Mouse (Mus musculus): Measurements from ENCODE around the gene Adck1. TPM values are rescaled to one million over a fixed set of nuclear protein-coding genes. Genes with fewer than 3 reads are reported as not detected.
"Not testable (repeated sequence)": the region's sequence is repeated elsewhere in the genome, so short reads cannot be mapped to it uniquely, and the experiment has no call there.

Gene Adck1
- total and polyA plus RNA-seq, 3 experiments, result 30.6 to 34.3 TPM; not detected in 1

GRCm38 (mm10) chr12:88369690-88370089, 9.3 kb downstream of the Adck1 start:
- not testable (repeated sequence) for H3K79me2 ChIP-seq (ENCODE audit: control insufficient read depth, insufficient read depth, low read length, poor library complexity); H3K9ac ChIP-seq (ENCODE audit: control insufficient read depth, low read depth, low read length, poor library complexity, severe bottlenecking); H3K4me3 ChIP-seq (ENCODE audit: control insufficient read depth in 1 of 2, insufficient read depth in 1 of 2, low read depth in 2 of 2, low read length in 2 of 2); H3K27me3 ChIP-seq (ENCODE audit: control insufficient read depth in 1 of 2, insufficient read depth in 2 of 2, low read length in 2 of 2); H3K9me3 ChIP-seq (replicated peaks; ENCODE audit: insufficient read depth, low read length)
- Histone ChIP-seq H3K4me1 (ENCODE audit: control insufficient read depth in 1 of 2, insufficient read depth in 2 of 2, low read length in 2 of 2) (peaks cover 9 to 27% of the 10 kb centered on the region in 2 experiments), H3K27ac (ENCODE audit: control insufficient read depth, low read depth, low read length) (peak overlapping the region; percentile 61), H3K36me3 (ENCODE audit: control insufficient read depth in 1 of 2, insufficient read depth in 2 of 2, low read length in 2 of 2) (peaks cover 0 to 21% of the 10 kb centered on the region in 2 experiments; a peak in 3 of 4 replicates)
- peak; percentile 84 for TF ChIP-seq ETS1 (IDR thresholded peaks at IDR 0.05; ENCODE audit: low read depth, low read length)
- TF ChIP-seq EP300 (IDR thresholded peaks at IDR 0.05; ENCODE audit: low read depth in 1 of 2, low read length in 2 of 2), result peak; percentile 74 to 80
- peak; percentile 88 for TF ChIP-seq TCF12 (IDR thresholded peaks at IDR 0.05; ENCODE audit: low read depth, low read length)
- TF ChIP-seq GATA1 (IDR thresholded peaks at IDR 0.05; ENCODE audit: low read depth, low read length), result peak; percentile 81
- peak; percentile 45; the same call in 1 of the 2 replicates for TF ChIP-seq TBP (IDR thresholded peaks at IDR 0.05; ENCODE audit: low read depth, low read length)
- peak; percentile 21; the same call in 1 of the 2 replicates for TF ChIP-seq SIN3A (IDR thresholded peaks at IDR 0.05; ENCODE audit: low read length)
- 0 out of 2 replicates have a peak, but pooled peaks have one; percentile 29 for TF ChIP-seq RCOR1 (IDR thresholded peaks at IDR 0.05; ENCODE audit: low read depth, low read length)
- peak; percentile 27; the same call in 1 of the 2 replicates for TF ChIP-seq BHLHE40 (IDR thresholded peaks at IDR 0.05; ENCODE audit: borderline replicate concordance, low read depth, low read length)
- peak; percentile 31; the same call in 1 of the 2 replicates for TF ChIP-seq MXI1 (IDR thresholded peaks at IDR 0.05; ENCODE audit: low read depth, low read length)
- TF ChIP-seq TAL1 (IDR thresholded peaks at IDR 0.05; ENCODE audit: low read length), result peak; percentile 84
- peak; percentile 65 for DNase-seq (ENCODE audit: low read depth, low spot score)

GRCm38 (mm10) chr12:88370321-88370720, 10.0 kb downstream of the Adck1 start:
- Histone ChIP-seq H3K27ac (ENCODE audit: control insufficient read depth, low read depth, low read length) (peak overlapping the region; percentile 61), H3K4me1 (ENCODE audit: control insufficient read depth in 1 of 2, insufficient read depth in 2 of 2, low read length in 2 of 2) (peaks cover 9 to 27% of the 10 kb centered on the region in 2 experiments), H3K9ac (ENCODE audit: control insufficient read depth, low read depth, low read length, poor library complexity, severe bottlenecking) (peak overlapping the region; percentile 25; the same call in 1 of the 2 replicates), H3K36me3 (ENCODE audit: control insufficient read depth in 1 of 2, insufficient read depth in 2 of 2, low read length in 2 of 2) (peaks cover 0 to 21% of the 10 kb centered on the region in 2 experiments)
- H3K27me3 ChIP-seq (ENCODE audit: control insufficient read depth in 1 of 2, insufficient read depth in 2 of 2, low read length in 2 of 2); H3K9me3 ChIP-seq (replicated peaks; ENCODE audit: insufficient read depth, low read length); H3K79me2 ChIP-seq (ENCODE audit: control insufficient read depth, insufficient read depth, low read length, poor library complexity); H3K4me3 ChIP-seq (ENCODE audit: control insufficient read depth in 1 of 2, insufficient read depth in 1 of 2, low read depth in 2 of 2, low read length in 2 of 2): not testable (repeated sequence)
- peak; percentile 44 for DNase-seq (ENCODE audit: low read depth, low spot score)
- 0 out of 2 replicates have a peak, but pooled peaks have one; percentile 0 for TF ChIP-seq RAD21 (IDR thresholded peaks at IDR 0.05; ENCODE audit: low read depth, low read length)
- peak in 2 of 3 experiments; percentile 13 to 21; a peak in 1 of 6 replicates for TF ChIP-seq CTCF (IDR thresholded peaks at IDR 0.05 in 2 of 3, conservative IDR thresholded peaks at IDR 0.05 in 1 of 3; ENCODE audit: control insufficient read depth in 1 of 3, insufficient read depth in 1 of 3, low read depth in 2 of 3, low read length in 3 of 3, poor library complexity in 1 of 3, severe bottlenecking in 1 of 3)

- no peaks in the 10 kb centered on the region for H3K27me3 ChIP-seq (ENCODE audit: control insufficient read depth in 1 of 2, insufficient read depth in 2 of 2, low read length in 2 of 2)
- peaks cover 0 to 21% of the 10 kb centered on the region in 2 experiments for H3K36me3 ChIP-seq (ENCODE audit: control insufficient read depth in 1 of 2, insufficient read depth in 2 of 2, low read length in 2 of 2)
- H3K79me2 ChIP-seq (ENCODE audit: control insufficient read depth, insufficient read depth, low read length, poor library complexity), result peaks cover 2% of the 10 kb centered on the region; the same call in 1 of the 2 replicates
- no peaks in the 10 kb centered on the region for H3K9me3 ChIP-seq (replicated peaks; ENCODE audit: insufficient read depth, low read length)
- H3K4me1 ChIP-seq (ENCODE audit: control insufficient read depth in 1 of 2, insufficient read depth in 2 of 2, low read length in 2 of 2), result peaks cover 9 to 27% of the 10 kb centered on the region in 2 experiments
- H3K4me3 ChIP-seq (ENCODE audit: control insufficient read depth in 1 of 2, insufficient read depth in 1 of 2, low read depth in 2 of 2, low read length in 2 of 2), result no peak overlapping the region
- DNase-seq (ENCODE audit: low read depth, low spot score), result no peak
- TF ChIP-seq RCOR1 (IDR thresholded peaks at IDR 0.05; ENCODE audit: low read depth, low read length) (no peak), ELF1 (IDR thresholded peaks at IDR 0.05; ENCODE audit: low read depth, low read length) (no peak), MYB (IDR thresholded peaks at IDR 0.05; ENCODE audit: low read depth, low read length) (no peak), POLR2AphosphoS5 (IDR thresholded peaks at IDR 0.05; ENCODE audit: borderline replicate concordance, low read depth, low read length) (no peak), JUND (IDR thresholded peaks at IDR 0.05; ENCODE audit: low read depth, low read length) (no peak)
- H3K9ac ChIP-seq (ENCODE audit: control insufficient read depth, low read depth, low read length, poor library complexity, severe bottlenecking), result no peak overlapping the region
- no peak overlapping the region for H3K27ac ChIP-seq (ENCODE audit: control insufficient read depth, low read depth, low read length)
Observed at GRCm38 (mm10) chr12:88372018-88372417, 11.7 kb downstream of the Adck1 start.
